Mouse (Mus musculus) CH12.LX (cell line): Measurements from ENCODE around the gene C1ql2.

Source experiments
- CTCF ChIP-seq, 2 experiments: IDR thresholded peaks in 1 of 2; conservative IDR thresholded peaks in 1 of 2; 2 replicates each; pipeline ENCODE4 v1.5.1; 2011 to 2012; ENCODE audit warnings: low read depth in 2 of 2, low read length in 2 of 2, improper control_type of control experiment in 1 of 2, inconsistent platforms in 1 of 2, mild to moderate bottlenecking in 1 of 2, moderate library complexity in 1 of 2
- GABPA ChIP-seq: IDR thresholded peaks from 2 replicates; pipeline ENCODE4 v1.6.1; 2012; ENCODE audit warnings: low read depth, low read length, improper control_type of control experiment, inconsistent platforms; ENCODE audit not compliant: insufficient replicate concordance
- PAX5 ChIP-seq: IDR thresholded peaks from 2 replicates; pipeline ENCODE4 v1.6.1; 2012; ENCODE audit warnings: low read length, inconsistent platforms, mixed read lengths
- POLR2A ChIP-seq: IDR thresholded peaks from 2 replicates; pipeline ENCODE4 v1.6.1; 2011; ENCODE audit warnings: low read depth, mild to moderate bottlenecking, improper control_type of control experiment, low read length
- POLR2AphosphoS2 ChIP-seq: IDR thresholded peaks from 2 replicates; pipeline ENCODE4 v1.6.1; 2011; ENCODE audit warnings: low read depth, low read length, improper control_type of control experiment
- TCF12 ChIP-seq: IDR thresholded peaks from 2 replicates; pipeline ENCODE4 v1.6.1; 2014; ENCODE audit warnings: low read depth, mild to moderate bottlenecking, inconsistent platforms, low read length, improper control_type of control experiment
- ZKSCAN1 ChIP-seq: IDR thresholded peaks from 2 replicates; pipeline ENCODE4 v1.6.1; 2012; ENCODE audit warnings: low read depth, inconsistent platforms, low read length, improper control_type of control experiment, borderline replicate concordance

DNA sequence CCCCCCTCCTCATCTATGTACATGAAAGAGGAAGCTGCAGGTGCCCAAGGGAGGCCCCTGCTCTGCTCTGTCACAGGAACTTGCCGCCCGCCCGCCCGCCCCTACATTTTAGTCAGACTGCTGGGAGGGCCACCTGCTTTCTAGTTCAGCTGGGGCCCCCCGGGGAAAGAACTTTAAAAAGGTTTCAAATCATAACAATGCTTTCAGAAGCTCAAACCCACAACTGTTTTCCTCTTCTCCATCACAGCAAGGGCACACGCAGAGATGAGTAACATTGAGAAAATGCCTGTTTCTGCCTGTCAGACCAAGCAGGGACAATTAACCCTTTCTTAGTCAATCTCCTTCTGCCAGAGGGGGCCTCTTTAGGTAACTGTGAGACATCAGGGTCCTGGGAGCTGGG, 49.4 kb downstream of the C1ql2 start:
- TF ChIP-seq CTCF (conservative IDR thresholded peaks at IDR 0.05 in 1 of 2, IDR thresholded peaks at IDR 0.05 in 1 of 2; ENCODE audit: low read depth in 2 of 2, low read length in 2 of 2) = no peak
- TF ChIP-seq GABPA = no peak
- no peak for TF ChIP-seq POLR2A
- TF ChIP-seq ZKSCAN1 = no peak
- TF ChIP-seq PAX5 = no peak
- TF ChIP-seq POLR2AphosphoS2 = no peak
- peak; percentile 92 for TF ChIP-seq TCF12
